Mouse (Mus musculus) ES-Bruce4 (cell line): Measurements from ENCODE around the gene Arhgap45. TPM values are rescaled to one million over a fixed set of nuclear protein-coding genes. Genes with fewer than 3 reads are reported as not detected.
"Not testable (repeated sequence)": the region's sequence is repeated elsewhere in the genome, so short reads cannot be mapped to it uniquely, and the experiment has no call there.

ENCODE experiments used
- H3K27ac ChIP-seq: 2 replicates; pipeline ENCODE4 v1.5.1; 2012; ENCODE audit warnings: low read length, inconsistent platforms; ENCODE audit not compliant: insufficient read depth
- H3K27me3 ChIP-seq: 2 replicates; pipeline ENCODE4 v1.6.1; 2012; ENCODE audit warnings: mild to moderate bottlenecking, low read length, inconsistent platforms; ENCODE audit not compliant: control insufficient read depth, poor library complexity, insufficient read depth, severe bottlenecking
- H3K36me3 ChIP-seq: 2 replicates; pipeline ENCODE4 v1.6.1; 2012; ENCODE audit warnings: inconsistent platforms, mild to moderate bottlenecking, low read length, moderate library complexity; ENCODE audit not compliant: control insufficient read depth, poor library complexity, insufficient read depth, severe bottlenecking
- H3K4me1 ChIP-seq: one replicate; pipeline ENCODE4 v1.8.1; 2011; ENCODE audit warnings: low read length; ENCODE audit not compliant: control insufficient read depth, insufficient read depth
- H3K4me3 ChIP-seq: 2 replicates; pipeline ENCODE4 v1.5.1; 2011; ENCODE audit warnings: low read depth, mild to moderate bottlenecking, low read length
- H3K9ac ChIP-seq: 2 replicates; pipeline ENCODE4 v1.6.1; 2012; ENCODE audit warnings: low read depth, mild to moderate bottlenecking, inconsistent platforms; ENCODE audit not compliant: poor library complexity, severe bottlenecking
- H3K9me3 ChIP-seq: replicated peaks from 2 replicates; pipeline ENCODE4 v1.6.1; 2012; ENCODE audit warnings: mild to moderate bottlenecking, low read length, inconsistent platforms; ENCODE audit not compliant: control insufficient read depth, poor library complexity, insufficient read depth, severe bottlenecking
- CTCF ChIP-seq: IDR thresholded peaks from one replicate; pipeline ENCODE4 v1.8.1; 2011; ENCODE audit warnings: low read depth, low read length
- EP300 ChIP-seq: IDR thresholded peaks from 2 replicates; pipeline ENCODE4 v1.6.1; 2011; ENCODE audit warnings: low read depth, low read length; ENCODE audit not compliant: insufficient read depth
- POLR2A ChIP-seq: IDR thresholded peaks from one replicate; pipeline ENCODE4 v1.8.1; 2011; ENCODE audit warnings: low read length; ENCODE audit not compliant: insufficient read depth
- polyA plus RNA-seq: library from polyadenylated mRNA; stranded (reverse); fragments of >200 nt; gene quantifications from 2 replicates; pipeline ENCODE4 v1.2.4, GENCODE M21; 2011; ENCODE audit warnings: low read depth; ENCODE audit not compliant: missing spikeins, insufficient read depth, insufficient read length

Arhgap45 gene
- polyA plus RNA-seq, 1 experiment: 6.5 TPM

DNA sequence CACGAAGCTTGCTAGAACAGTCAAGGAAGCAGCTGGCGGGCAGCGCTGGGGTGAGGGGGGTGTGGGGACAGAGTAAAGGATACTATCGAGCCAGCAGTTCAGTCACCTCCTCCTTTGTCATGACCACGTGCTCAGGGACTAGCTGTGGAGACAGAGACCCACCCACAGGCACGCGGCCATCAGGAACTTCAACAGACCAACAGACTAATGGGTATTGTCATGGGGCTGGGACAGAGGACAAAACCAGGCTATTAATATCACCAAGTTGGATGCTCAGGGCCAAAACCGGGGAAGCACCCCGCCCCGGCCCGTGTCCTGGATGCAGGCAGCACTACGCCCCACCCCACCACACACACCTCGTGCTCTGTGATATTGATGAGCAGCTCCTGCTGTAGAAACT, 20.4 kb downstream of the Arhgap45 start:
- H3K9me3 ChIP-seq: no peaks in the 10 kb centered on the region
- no peaks in the 10 kb centered on the region for H3K27me3 ChIP-seq
- H3K4me3 ChIP-seq: no peak overlapping the region
- no peak overlapping the region for H3K9ac ChIP-seq
- TF ChIP-seq CTCF (no peak), EP300 (no peak), POLR2A (no peak)
- H3K36me3 ChIP-seq: peaks cover 27% of the 10 kb centered on the region
- no peak overlapping the region for H3K27ac ChIP-seq
- peaks cover 10% of the 10 kb centered on the region for H3K4me1 ChIP-seq

DNA sequence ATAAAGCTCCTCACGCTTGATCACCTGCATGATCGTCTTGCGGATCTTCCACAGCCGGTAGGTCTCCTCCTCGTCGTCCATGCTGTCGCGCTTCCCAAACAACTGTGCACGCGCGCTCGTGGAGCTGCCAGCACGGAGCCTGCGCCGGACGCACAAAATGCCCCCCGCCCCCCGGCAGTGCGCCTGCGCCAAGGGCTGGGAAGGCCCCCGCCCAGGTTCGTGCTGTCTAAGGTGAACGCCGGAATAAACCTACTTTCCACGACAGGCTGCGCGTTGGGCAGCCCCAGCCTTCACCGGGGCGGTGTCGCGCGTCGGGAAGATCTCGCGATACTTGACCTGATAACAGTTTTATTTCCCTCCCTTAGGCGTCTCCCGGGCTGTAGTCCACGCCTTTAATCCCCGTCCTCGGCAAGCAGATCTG, 23.1 kb downstream of the Arhgap45 start, which contains the start of gene Polr2e:
Polr2e (minus strand) TSS at position 237 of the 421 bp plus-strand sequence.
- Histone ChIP-seq H3K9me3 (no peaks in the 10 kb centered on the region), H3K4me3 (peak within 1 kb of the TSS; percentile 83), H3K27me3 (no peaks in the 10 kb centered on the region), H3K4me1 (peaks cover 2% of the 10 kb centered on the region), H3K27ac (peak within 1 kb of the TSS; percentile 73), H3K9ac (peak within 1 kb of the TSS; percentile 83), H3K36me3 (peaks cover 27% of the 10 kb centered on the region)
- TF ChIP-seq CTCF (no peak), EP300 (peak; percentile 68; the same call in 1 of the 2 replicates)

DNA sequence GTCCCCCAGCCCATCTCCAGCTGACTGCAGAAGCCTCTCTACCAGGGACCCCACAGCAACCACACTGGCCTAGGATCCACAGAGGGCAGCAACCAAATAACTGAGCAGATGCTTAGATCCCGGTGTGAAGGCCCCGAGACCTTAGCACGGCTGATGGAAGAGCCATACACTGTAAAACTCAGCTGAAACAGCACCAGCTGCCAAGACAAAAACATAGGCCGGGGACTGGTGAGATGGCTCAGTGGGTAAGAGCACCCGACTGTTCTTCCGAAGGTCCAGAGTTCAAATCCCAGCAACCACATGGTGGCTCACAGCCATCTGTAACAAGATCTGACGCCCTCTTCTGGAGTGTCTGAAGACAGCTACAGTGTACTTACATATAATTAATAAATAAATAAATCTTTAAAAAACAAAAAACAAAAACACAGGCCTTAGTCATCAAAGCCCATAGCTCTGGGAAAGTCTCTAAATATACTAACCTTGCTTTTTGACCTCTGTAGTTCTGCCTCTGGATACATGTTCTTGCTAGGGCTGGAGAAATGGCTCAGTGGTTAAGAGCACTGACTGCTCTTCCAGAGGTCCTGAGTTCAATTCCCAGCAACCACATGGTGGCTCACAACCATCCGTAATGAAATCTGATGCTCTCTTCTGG, 25.1 kb downstream of the Arhgap45 start:
- not testable (repeated sequence) for H3K27me3 ChIP-seq, H3K4me3 ChIP-seq, H3K4me1 ChIP-seq, H3K27ac ChIP-seq, H3K9me3 ChIP-seq, H3K9ac ChIP-seq
- H3K36me3 ChIP-seq: peaks cover 15% of the 10 kb centered on the region

- Histone ChIP-seq H3K4me1 (peaks cover 5% of the 10 kb centered on the region), H3K9me3 (no peaks in the 10 kb centered on the region), H3K27me3 (no peaks in the 10 kb centered on the region), H3K36me3 (no peaks in the 10 kb centered on the region), H3K27ac (peak overlapping the region; percentile 62), H3K4me3 (no peak overlapping the region), H3K9ac (no peak overlapping the region)
- TF ChIP-seq CTCF (no peak), EP300 (peak; percentile 95), POLR2A (no peak)
These were observed 27.6 kb downstream of the Arhgap45 start for GRCm38 (mm10) chr10:80044087-80044486.

DNA sequence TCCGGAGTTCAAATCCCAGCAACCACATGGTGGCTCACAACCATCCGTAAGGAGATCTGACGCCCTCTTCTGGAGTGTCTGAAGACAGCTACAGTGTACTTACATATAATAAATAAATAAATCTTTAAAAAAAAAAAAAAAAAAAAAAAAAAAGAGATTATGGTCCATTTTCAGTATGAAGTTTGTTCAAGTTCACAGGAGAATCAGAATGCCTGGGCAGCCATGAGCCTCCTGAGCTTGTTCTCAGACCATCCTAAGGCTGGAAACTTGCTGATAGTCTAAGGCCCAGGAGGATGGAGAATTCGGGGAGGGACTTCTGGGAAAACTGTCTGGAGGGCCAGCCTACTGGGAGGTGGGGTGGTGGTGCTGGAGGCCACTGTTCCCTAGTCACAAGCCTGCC, 28.9 kb downstream of the Arhgap45 start:
- peak overlapping the region; percentile 92 for H3K27ac ChIP-seq
- not testable (repeated sequence) for H3K9ac ChIP-seq, H3K4me1 ChIP-seq, H3K27me3 ChIP-seq, H3K9me3 ChIP-seq, H3K36me3 ChIP-seq, H3K4me3 ChIP-seq

GRCm38 (mm10) chr10:80045766-80046165, 29.3 kb downstream of the Arhgap45 start:
- TF ChIP-seq EP300: peak; percentile 97
- no peak for TF ChIP-seq POLR2A
- no peak overlapping the region for H3K4me3 ChIP-seq

More at GRCm38 (mm10) chr10:80045766-80046165, 29.3 kb downstream of the Arhgap45 start:
- H3K36me3 ChIP-seq: no peaks in the 10 kb centered on the region
- no peaks in the 10 kb centered on the region for H3K9me3 ChIP-seq
- H3K4me1 ChIP-seq: peaks cover 5% of the 10 kb centered on the region
- peak overlapping the region; percentile 92 for H3K27ac ChIP-seq
- no peaks in the 10 kb centered on the region for H3K27me3 ChIP-seq
- H3K9ac ChIP-seq: no peak overlapping the region
